In genomic region chr19:23159780-23160395, GRCm38 (mm10) we compare ENCODE assay signal across 16 mouse cellular contexts. TPM values are rescaled to one million over a fixed set of nuclear protein-coding genes. Genes with fewer than 3 reads are reported as not detected.
A peak's percentile ranks its signal among the peaks of the same experiment; 100 is the strongest.
DNase-seq lines count a peak whose midpoint lies in the region; ATAC-seq and TF ChIP-seq lines count a peak whose summit lies in the region.
"Had no signal": no experiment of that assay in that cellular context is flagged by ENCODE, and none has a peak within 500 bp of the region (broad histone marks: within the 10 kb centered on the region; RNA-seq: fewer than 3 reads in every experiment).

No protein-coding gene starts in this region.

- no peaks in the 10 kb centered on the region for H3K4me1 ChIP-seq in kidney, postnatal 0 days (replicated peaks; ENCODE audit: insufficient read depth, low read length)
- no peaks in the 10 kb centered on the region for H3K4me1 ChIP-seq in kidney, embryonic 14.5 days (ENCODE audit: control insufficient read depth, insufficient read depth, low read length)
- H3K4me1 ChIP-seq in limb, embryonic 13.5 days, result peaks cover 26% of the 10 kb centered on the region
- H3K4me1 ChIP-seq: forebrain, embryonic 15.5 days had no signal

- H3K9ac ChIP-seq in kidney, postnatal 0 days (ENCODE audit: low read depth, low read length), result no peak overlapping the region
- no peak overlapping the region for H3K9ac ChIP-seq in kidney, embryonic 14.5 days (ENCODE audit: low read depth, low read length)
- no peak overlapping the region for H3K9ac ChIP-seq in limb, embryonic 13.5 days
- H3K9ac ChIP-seq: forebrain, embryonic 15.5 days had no signal

- WGBS in kidney, postnatal 0 days, result 43% methylated on average over 10 of the region's 10 CpGs
- 49% methylated on average over 10 of the region's 10 CpGs for WGBS in kidney, embryonic 14.5 days
- WGBS in limb, embryonic 13.5 days, result 25% methylated on average over 10 of the region's 10 CpGs

- no peak overlapping the region for H3K4me3 ChIP-seq in kidney, postnatal 0 days (replicated peaks; ENCODE audit: low read depth, low read length)
- no peak overlapping the region for H3K4me3 ChIP-seq in kidney, embryonic 14.5 days (ENCODE audit: low read length)
- no peak overlapping the region for H3K4me3 ChIP-seq in limb, embryonic 13.5 days
- H3K4me3 ChIP-seq: erythroblast, embryonic 14.5 days; forebrain, embryonic 15.5 days; midbrain, embryonic 10.5 days had no signal

- TF ChIP-seq CTCF in kidney, postnatal 0 days (IDR thresholded peaks at IDR 0.05; ENCODE audit: low read depth), result no peak

- H3K36me3 ChIP-seq in kidney, postnatal 0 days (ENCODE audit: insufficient read depth, low read length), result no peaks in the 10 kb centered on the region
- H3K36me3 ChIP-seq in kidney, embryonic 14.5 days (ENCODE audit: control insufficient read depth, insufficient read depth, low read length), result no peaks in the 10 kb centered on the region
- no peaks in the 10 kb centered on the region for H3K36me3 ChIP-seq in limb, embryonic 13.5 days
- H3K36me3 ChIP-seq: forebrain, embryonic 15.5 days; midbrain, embryonic 10.5 days had no signal

- 0 out of 2 replicates have a peak, but pooled peaks have one; percentile 7 for ATAC-seq in frontal cortex, adult (ENCODE audit: low TSS enrichment)
- no peak for ATAC-seq in kidney, postnatal 0 days (replicated peaks; ENCODE audit: low FRiP score, low read depth)
- no peak for ATAC-seq in kidney, embryonic 14.5 days (ENCODE audit: low FRiP score, low TSS enrichment)
- peak; percentile 35; the same call in 1 of the 2 replicates for ATAC-seq in limb, embryonic 13.5 days (ENCODE audit: low FRiP score, low read depth)
- ATAC-seq: forebrain, embryonic 15.5 days had no signal

- H3K4me2 ChIP-seq in kidney, postnatal 0 days (ENCODE audit: low read length), result no peak overlapping the region
- H3K4me2 ChIP-seq in kidney, embryonic 14.5 days (replicated peaks; ENCODE audit: low read depth, low read length), result no peak overlapping the region
- no peak overlapping the region for H3K4me2 ChIP-seq in limb, embryonic 13.5 days (replicated peaks)
- H3K4me2 ChIP-seq: forebrain, embryonic 15.5 days had no signal

- no peaks in the 10 kb centered on the region for H3K27me3 ChIP-seq in kidney, postnatal 0 days (ENCODE audit: insufficient read depth, low read length)
- H3K27me3 ChIP-seq in kidney, embryonic 14.5 days (ENCODE audit: control insufficient read depth, insufficient read depth, low read length), result no peaks in the 10 kb centered on the region
- no peaks in the 10 kb centered on the region for H3K27me3 ChIP-seq in limb, embryonic 13.5 days
- H3K27me3 ChIP-seq: forebrain, embryonic 15.5 days had no signal

- no peak for DNase-seq in frontal cortex, postnatal 36 days (ENCODE audit: low spot score in 2 of 2)
- DNase-seq in kidney, postnatal 0 days (ENCODE audit: low spot score), result peak; percentile 38
- peak; percentile 65 for DNase-seq in brain, adult 2 months (ENCODE audit: low read depth, low spot score)
- DNase-seq in adrenal gland, adult 8-10 months, result no peak
- no peak for DNase-seq in ovary, postnatal 14 days (ENCODE audit: low spot score)
- DNase-seq: cerebellum, adult 8-10 months; lung, postnatal 4 days; right cerebral cortex, postnatal 14 days; thymus, postnatal 14 days had no signal

- H3K9me3 ChIP-seq in kidney, postnatal 0 days (replicated peaks; ENCODE audit: low read length), result no peaks in the 10 kb centered on the region
- H3K9me3 ChIP-seq in kidney, embryonic 14.5 days (ENCODE audit: control insufficient read depth, low read length), result no peaks in the 10 kb centered on the region
- no peaks in the 10 kb centered on the region for H3K9me3 ChIP-seq in limb, embryonic 13.5 days
- H3K9me3 ChIP-seq: forebrain, embryonic 15.5 days; G1E; midbrain, embryonic 10.5 days had no signal

- H3K27ac ChIP-seq in kidney, postnatal 0 days, result peak overlapping the region; percentile 15; the same call in 1 of the 2 replicates
- H3K27ac ChIP-seq in kidney, embryonic 14.5 days (ENCODE audit: low read depth, low read length), result no peak overlapping the region
- peak overlapping the region; percentile 72 for H3K27ac ChIP-seq in limb, embryonic 13.5 days
- H3K27ac ChIP-seq: forebrain, embryonic 15.5 days; midbrain, embryonic 10.5 days had no signal

RNA-seq across cellular contexts. Expression of gene Klf9, which starts 18.9 kb away (rescaled TPM):
- 14.3 and 16.1 TPM in 2 replicates for polyA plus RNA-seq in kidney, postnatal 0 days (2015; fragmentation: Nextera tagmentation; extraction: Ambion mirVana)
- 2.7 and 4.2 TPM in 2 replicates for polyA plus RNA-seq in kidney, embryonic 14.5 days (2014; fragmentation: Nextera tagmentation; extraction: Ambion mirVana)
- 1.8 and 1.9 TPM in 2 replicates for polyA plus RNA-seq in limb, embryonic 13.5 days (2015; fragmentation: Nextera tagmentation; extraction: Ambion mirVana)
- 10 to 100 TPM; 57.6 to 89.0 (median 71.0) TPM for total RNA-seq in adrenal gland, adult 8-10 months (2022)

Comparison
In these comparisons a context has a peak if more than half of its experiments do, and no peak if none do; other contexts are left out.
1. ATAC-seq: peak in frontal cortex, adult (single experiment) and limb, embryonic 13.5 days (single experiment); none in kidney, postnatal 0 days (single experiment) and kidney, embryonic 14.5 days (single experiment).
2. DNase-seq: peak in kidney, postnatal 0 days (single experiment) and brain, adult 2 months (single experiment); none in frontal cortex, postnatal 36 days (0 of 2), adrenal gland, adult 8-10 months (single experiment) and ovary, postnatal 14 days (single experiment).